Mouse (Mus musculus) lung, postnatal 0 days (tissue): ENCODE measurements at regions not wholly inside any gene's neighbourhood (a gene's known extent, or its start where the extent isn't known, plus 50 kb on each side); places are given as distances from the start of the nearest gene placed in this dataset. TPM values are rescaled to one million over a fixed set of nuclear protein-coding genes. Genes with fewer than 3 reads are reported as not detected.
A peak's percentile ranks its signal among the peaks of the same experiment; 100 is the strongest.

Experiments used
- ATAC-seq: fragments of 200-750 bp; cut with Nextera tagmentation; 2 replicates; pipeline ENCODE4 v1.8.0; 2017; ENCODE audit warnings: moderate library complexity
- DNase-seq: peaks from one replicate; pipeline ENCODE4 v3.0.0-alpha.2; 2016; ENCODE audit warnings: low spot score
- H3K27ac ChIP-seq: fragments of 300-500 bp; sonication (generic); 2 replicates; pipeline ENCODE4 v1.5.1; 2014; ENCODE audit warnings: antibody characterized with exemption, mild to moderate bottlenecking, low read length, mixed read lengths
- H3K27me3 ChIP-seq: fragments of 300-500 bp; sonication (generic); replicated peaks from 2 replicates; pipeline ENCODE4 v1.6.1; 2014; ENCODE audit warnings: low read length, mixed read lengths; ENCODE audit not compliant: insufficient read depth
- H3K36me3 ChIP-seq: fragments of 300-500 bp; sonication (generic); 2 replicates; pipeline ENCODE4 v1.6.1; 2014; ENCODE audit warnings: low read length, mixed read lengths; ENCODE audit not compliant: insufficient read depth
- H3K4me1 ChIP-seq: fragments of 300-500 bp; sonication (generic); 2 replicates; pipeline ENCODE4 v1.6.1; 2014; ENCODE audit warnings: antibody characterized with exemption, low read depth, low read length, mixed read lengths; ENCODE audit not compliant: insufficient read depth
- H3K4me2 ChIP-seq: fragments of 300-500 bp; sonication (generic); replicated peaks from 2 replicates; pipeline ENCODE4 v1.6.1; 2014; ENCODE audit warnings: low read depth, mild to moderate bottlenecking, low read length, moderate library complexity, mixed read lengths
- H3K4me3 ChIP-seq: fragments of 300-500 bp; sonication (generic); 2 replicates; pipeline ENCODE4 v1.5.1; 2014; ENCODE audit warnings: low read depth, low read length
- H3K9ac ChIP-seq: fragments of 300-500 bp; sonication (generic); replicated peaks from 2 replicates; pipeline ENCODE4 v1.6.1; 2014; ENCODE audit warnings: low read depth, mild to moderate bottlenecking
- H3K9me3 ChIP-seq: fragments of 300-500 bp; sonication (generic); 2 replicates; pipeline ENCODE4 v1.6.1; 2016; ENCODE audit warnings: low read length, mixed read lengths
- CTCF ChIP-seq: IDR thresholded peaks from 2 replicates; pipeline ENCODE4 v1.5.1; 2016; ENCODE audit warnings: antibody characterized with exemption, mild to moderate bottlenecking
- EP300 ChIP-seq: IDR thresholded peaks from 2 replicates; pipeline ENCODE4 v1.6.1; 2016; ENCODE audit warnings: antibody characterized with exemption, mild to moderate bottlenecking, control low read depth
- WGBS: fragments of 180-500 bp; shearing (Covaris S2); extraction: QIAGEN DNeasy Blood & Tissue Kit; methylation state at CpG from one replicate; pipeline ENCODE4 v1.1.7; 2014; 5-methylcytosine and 5-hydroxymethylcytosine counted together
- microRNA-seq: library from miRNA; unstranded; fragments of <30 nt; microRNA quantifications from one replicate; pipeline ENCODE4, GENCODE M21; 2016

DNA sequence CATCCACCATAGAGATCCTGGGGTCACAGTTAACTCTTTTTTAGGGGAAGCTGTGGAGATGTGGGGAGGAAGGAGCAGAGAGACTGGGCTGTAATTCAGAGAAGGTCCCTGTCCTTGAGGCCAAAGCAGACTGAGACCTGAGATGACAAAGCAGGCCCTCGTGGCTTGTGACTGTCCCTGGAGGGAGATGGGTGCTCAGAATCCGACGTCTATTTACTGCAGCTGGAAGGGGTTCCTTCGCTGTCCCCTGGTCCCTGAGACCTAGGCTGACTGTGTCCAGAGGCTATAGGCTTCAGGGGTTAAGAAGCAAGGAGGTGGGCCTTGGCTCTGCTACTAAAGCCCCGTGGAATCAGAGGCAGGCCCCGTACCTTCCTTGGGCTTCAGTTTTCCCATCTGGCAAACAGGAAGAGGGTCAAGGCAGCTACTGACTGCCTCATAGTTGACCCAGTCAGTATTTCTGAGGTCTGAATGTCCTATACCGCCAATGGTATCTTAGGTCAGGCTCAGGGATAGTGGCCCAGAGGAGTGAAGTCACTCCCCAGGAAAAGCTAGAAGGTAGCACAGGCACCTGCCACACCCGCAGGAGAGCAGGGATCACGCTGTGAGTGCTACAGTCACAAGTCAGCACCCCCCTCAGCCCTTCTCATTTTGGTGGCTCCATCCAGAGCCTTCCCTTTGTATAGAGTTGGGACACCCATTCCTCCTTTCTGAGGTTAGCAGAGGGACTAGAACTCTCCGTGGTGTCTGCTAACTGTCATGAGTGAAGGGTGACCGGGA is 65.2 kb downstream of the Cstad start:
- Histone ChIP-seq H3K4me1 (peaks cover 29% of the 10 kb centered on the region), H3K36me3 (no peaks in the 10 kb centered on the region), H3K4me2 (no peak overlapping the region), H3K27me3 (no peaks in the 10 kb centered on the region), H3K4me3 (no peak overlapping the region), H3K27ac (peak overlapping the region; percentile 98), H3K9ac (no peak overlapping the region), H3K9me3 (no peaks in the 10 kb centered on the region)
- WGBS = 37% methylated on average over 11 of the region's 11 CpGs
- ATAC-seq = no peak
- no peak for DNase-seq
- TF ChIP-seq CTCF (no peak), EP300 (no peak)

DNA sequence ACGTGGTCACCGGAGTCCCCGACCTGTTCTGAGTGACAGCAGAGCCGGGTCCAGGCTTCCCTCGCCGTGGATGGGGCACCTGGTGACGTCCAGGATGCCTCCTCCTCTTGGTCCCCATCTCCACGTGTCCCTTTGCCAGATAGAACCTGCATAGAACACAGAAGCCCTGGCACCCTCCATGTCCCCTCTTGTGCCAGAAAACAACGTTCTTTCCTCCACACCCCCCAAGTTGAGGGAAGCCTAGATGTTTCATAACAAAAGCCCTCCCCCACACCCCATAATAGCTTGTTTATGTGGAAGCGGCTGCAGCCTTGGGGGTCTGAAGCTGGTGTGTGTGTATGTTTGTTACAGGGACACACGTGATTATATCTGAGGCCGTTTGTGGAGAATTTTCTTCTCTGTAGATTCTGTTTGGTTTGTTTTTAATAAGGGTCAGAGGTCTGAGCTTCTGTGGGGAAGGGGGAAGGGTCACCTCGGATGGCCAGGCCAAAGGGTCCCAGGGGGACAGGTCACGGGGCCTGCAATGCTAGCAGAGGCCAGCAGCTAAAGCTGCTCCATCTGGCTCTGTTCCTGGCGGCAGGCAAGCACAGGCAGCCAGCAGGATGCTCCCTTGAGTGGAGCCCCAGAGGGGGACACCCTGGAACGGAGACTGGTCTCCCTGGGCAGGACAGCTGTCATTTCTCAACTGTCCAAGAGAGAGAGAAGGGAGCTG is 64.2 kb downstream of the Cstad start:
- Histone ChIP-seq H3K4me2 (peak overlapping the region; percentile 75), H3K36me3 (no peaks in the 10 kb centered on the region), H3K4me3 (peak overlapping the region; percentile 39; the same call in 1 of the 2 replicates), H3K9ac (no peak overlapping the region; the same call in 1 of the 2 replicates), H3K4me1 (peaks cover 29% of the 10 kb centered on the region), H3K27me3 (no peaks in the 10 kb centered on the region), H3K9me3 (no peaks in the 10 kb centered on the region), H3K27ac (peak overlapping the region; percentile 98)
- ATAC-seq = peak; percentile 70
- peak; percentile 91 for DNase-seq
- TF ChIP-seq CTCF (peak; percentile 57), EP300 (no peak)
- 6% methylated on average over 16 of the region's 16 CpGs for WGBS

Small RNA genes in the stretch of these regions (microRNA-seq; reads per million reads assigned to microRNA genes)
- gene Mir3089 = not detected
